Mouse (Mus musculus): ENCODE results near the gene Hras. TPM values are rescaled to one million over a fixed set of nuclear protein-coding genes. Genes with fewer than 3 reads are reported as not detected.

The Hras gene
- 95.1 and 103 TPM in 2 replicates for polyA plus RNA-seq (2016; fragmentation: Nextera tagmentation; extraction: Ambion mirVana)

DNA sequence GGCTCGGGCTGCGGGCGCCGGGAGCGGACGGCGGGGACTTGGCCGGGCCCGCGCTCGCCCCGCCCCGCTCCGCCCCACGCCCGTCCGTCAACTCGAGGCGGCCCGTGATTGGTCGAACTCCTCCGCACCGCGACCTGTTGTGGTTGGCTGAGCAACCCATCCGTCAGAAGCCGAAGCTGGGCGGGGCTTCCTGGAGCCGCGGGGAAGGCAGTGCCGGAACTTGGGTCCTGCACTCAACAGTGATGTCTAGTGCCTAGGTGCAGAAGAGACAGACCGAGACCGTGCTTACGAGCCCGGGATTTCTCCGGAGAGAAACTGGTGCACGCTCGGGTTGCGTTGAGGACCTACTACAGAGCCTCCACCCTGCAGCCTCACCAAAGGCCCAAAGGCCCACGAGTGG lies at the start of gene Hras, which contains the start of gene Lrrc56:
Hras (minus strand) TSS at position 58 of the 400 bp plus-strand sequence.
Lrrc56 (plus strand) TSS at position 210 of the 400 bp plus-strand sequence.
- 1% methylated on average over 34 of the region's 39 CpGs for WGBS
- ATAC-seq (ENCODE audit: low FRiP score) = peak; percentile 93

GRCm38 (mm10) chr7:141231551-141231950 lies 37.7 kb upstream of the Hras start:
- H3K4me2 ChIP-seq (replicated peaks) = no peak overlapping the region
- H3K9me3 ChIP-seq (replicated peaks) = no peaks in the 10 kb centered on the region
- H3K36me3 ChIP-seq = peaks cover 54% of the 10 kb centered on the region
- no peak overlapping the region for H3K9ac ChIP-seq
- WGBS = 93% methylated on average over 9 of the region's 10 CpGs
- H3K4me1 ChIP-seq = peaks cover 15% of the 10 kb centered on the region
- no peak for ATAC-seq (ENCODE audit: low FRiP score)
- H3K27me3 ChIP-seq = no peaks in the 10 kb centered on the region
- H3K27ac ChIP-seq = no peak overlapping the region
- no peak overlapping the region for H3K4me3 ChIP-seq

More for the DNA sequence above, at the start of gene Hras, which contains the start of gene Lrrc56:
- H3K4me1 ChIP-seq = peaks cover 27% of the 10 kb centered on the region
- H3K4me3 ChIP-seq = peak within 1 kb of the TSS; percentile 97
- H3K9ac ChIP-seq = peak within 1 kb of the TSS; percentile 93
- peak within 1 kb of the TSS; percentile 94 for H3K4me2 ChIP-seq (replicated peaks)
- no peaks in the 10 kb centered on the region for H3K9me3 ChIP-seq (replicated peaks)
- H3K27ac ChIP-seq = peak within 1 kb of the TSS; percentile 85
- no peaks in the 10 kb centered on the region for H3K27me3 ChIP-seq
- H3K36me3 ChIP-seq = peaks cover 34% of the 10 kb centered on the region

DNA sequence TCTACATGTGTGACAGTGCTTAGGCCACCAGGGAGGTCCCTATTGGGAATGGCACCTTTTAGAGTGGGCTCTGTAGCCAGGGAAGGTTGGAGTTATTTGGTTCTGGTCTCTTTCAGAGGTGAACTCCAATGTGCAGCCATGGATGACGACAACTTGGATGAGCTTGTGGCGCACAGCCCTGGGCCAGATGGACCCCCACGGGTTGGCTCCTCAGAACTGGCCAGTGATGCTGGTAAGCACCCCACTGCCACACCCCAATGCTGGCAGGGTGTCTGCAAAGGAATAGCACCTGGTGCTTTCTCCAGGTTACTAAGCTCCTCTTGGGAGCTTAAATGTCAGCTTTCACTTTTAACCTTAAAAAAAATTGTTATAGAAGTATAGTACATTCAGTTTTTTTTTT lies 37.3 kb upstream of the Hras start:
- no peak overlapping the region for H3K27ac ChIP-seq
- H3K4me2 ChIP-seq (replicated peaks) = no peak overlapping the region
- H3K4me3 ChIP-seq = no peak overlapping the region
- H3K4me1 ChIP-seq = peaks cover 15% of the 10 kb centered on the region
- no peaks in the 10 kb centered on the region for H3K27me3 ChIP-seq
- no peak overlapping the region for H3K9ac ChIP-seq
- H3K36me3 ChIP-seq = peaks cover 51% of the 10 kb centered on the region
- H3K9me3 ChIP-seq (replicated peaks) = no peaks in the 10 kb centered on the region
- WGBS = 95% methylated on average over 3 of the region's 3 CpGs
- no peak for ATAC-seq (ENCODE audit: low FRiP score)

DNA sequence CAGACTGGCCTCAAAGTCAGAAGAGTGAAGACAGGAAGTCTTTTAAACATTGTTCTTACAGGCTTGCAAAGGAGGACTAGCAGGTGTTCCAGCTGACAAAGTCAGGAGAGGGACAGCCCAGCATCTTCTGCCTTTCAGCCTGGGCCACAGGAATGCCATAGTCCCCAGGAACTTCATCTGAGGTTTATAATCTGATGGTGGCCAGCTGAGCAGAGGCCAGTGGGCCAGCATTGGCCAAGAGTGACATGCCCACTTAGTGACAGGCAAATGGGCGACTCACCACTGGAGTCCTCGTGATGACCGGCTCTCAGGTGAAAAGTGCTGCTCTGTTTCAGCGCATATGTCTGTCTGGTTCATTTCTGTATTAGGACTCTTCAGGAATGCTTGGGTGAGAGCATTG lies 36.8 kb upstream of the Hras start:
- Histone ChIP-seq H3K9ac (no peak overlapping the region), H3K27me3 (no peaks in the 10 kb centered on the region), H3K4me1 (peaks cover 15% of the 10 kb centered on the region), H3K27ac (no peak overlapping the region), H3K4me3 (no peak overlapping the region), H3K4me2 (replicated peaks) (peak overlapping the region; percentile 96), H3K9me3 (replicated peaks) (no peaks in the 10 kb centered on the region), H3K36me3 (peaks cover 48% of the 10 kb centered on the region)
- WGBS = 97% methylated on average over 4 of the region's 4 CpGs
- no peak for ATAC-seq (ENCODE audit: low FRiP score)

DNA sequence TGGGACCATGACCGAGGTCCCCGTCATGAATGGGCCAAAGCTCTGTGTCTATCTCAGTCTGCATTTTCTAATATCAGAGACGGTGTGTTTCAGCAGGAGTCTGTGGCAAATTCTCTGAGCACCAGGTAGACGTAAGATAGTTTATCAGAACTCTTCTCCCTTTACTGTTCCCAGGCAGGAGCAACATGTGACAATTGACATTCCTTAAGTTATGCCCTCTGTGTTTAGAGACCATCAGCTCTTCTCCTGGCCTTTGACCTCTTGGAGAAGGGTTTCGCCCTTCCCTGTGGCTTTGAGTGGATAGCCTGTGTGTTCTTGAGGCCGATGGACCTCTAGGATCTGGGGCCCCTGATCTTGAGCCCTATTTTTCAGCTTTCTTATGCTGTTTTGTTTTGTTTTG lies 35.9 kb upstream of the Hras start:
- Histone ChIP-seq H3K4me1 (peaks cover 15% of the 10 kb centered on the region), H3K27me3 (no peaks in the 10 kb centered on the region), H3K4me2 (replicated peaks) (peak overlapping the region; percentile 96), H3K9me3 (replicated peaks) (no peaks in the 10 kb centered on the region), H3K9ac (peak overlapping the region; percentile 97), H3K36me3 (peaks cover 39% of the 10 kb centered on the region), H3K27ac (no peak overlapping the region), H3K4me3 (peak overlapping the region; percentile 85)
- ATAC-seq (ENCODE audit: low FRiP score) = no peak
- WGBS = 57% methylated on average over 6 of the region's 6 CpGs

- WGBS = under 1% methylated on average over 68 of the region's 76 CpGs
- H3K27me3 ChIP-seq = no peaks in the 10 kb centered on the region
These were observed 34.7 kb upstream of the Hras start, which contains the start of gene Phrf1 for GRCm38 (mm10) chr7:141228279-141229067. TSS of gene Phrf1 (plus strand) at chr7:141228784.

DNA sequence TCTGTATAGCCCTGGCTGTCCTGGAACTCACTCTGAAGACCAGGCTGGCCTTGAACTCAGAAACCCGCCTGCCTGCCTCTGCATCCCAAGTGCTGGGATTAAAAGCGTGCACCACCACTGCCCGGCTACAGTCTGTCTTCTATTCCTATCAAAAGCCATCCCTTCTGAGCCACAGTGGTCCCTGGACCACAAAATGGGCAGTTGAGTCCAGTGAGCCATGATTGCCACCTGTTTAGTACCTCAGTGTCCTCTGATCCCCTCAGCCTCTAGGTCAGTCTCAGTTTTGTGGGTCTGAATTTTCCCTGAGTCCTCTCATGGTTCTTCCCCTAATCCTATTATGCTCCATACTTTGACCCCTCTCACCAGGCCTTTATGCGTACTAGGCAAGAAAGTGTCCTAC lies 34.0 kb upstream of the Hras start:
- peak overlapping the region; percentile 85; the same call in 1 of the 2 replicates for H3K4me3 ChIP-seq
- H3K4me2 ChIP-seq (replicated peaks) = peak overlapping the region; percentile 96
- H3K36me3 ChIP-seq = peaks cover 21% of the 10 kb centered on the region
- H3K27ac ChIP-seq = no peak overlapping the region
- H3K27me3 ChIP-seq = no peaks in the 10 kb centered on the region
- H3K4me1 ChIP-seq = peaks cover 16% of the 10 kb centered on the region
- H3K9me3 ChIP-seq (replicated peaks) = no peaks in the 10 kb centered on the region
- 80% methylated on average over 4 of the region's 4 CpGs for WGBS
- no peak overlapping the region for H3K9ac ChIP-seq
- no peak; the same call in 1 of the 2 replicates for ATAC-seq (ENCODE audit: low FRiP score)

More at GRCm38 (mm10) chr7:141228279-141229067, 34.7 kb upstream of the Hras start, which contains the start of gene Phrf1:
- peaks cover 15% of the 10 kb centered on the region for H3K4me1 ChIP-seq
- H3K4me2 ChIP-seq (replicated peaks) = peak within 1 kb of the TSS; percentile 96
- peaks cover 27% of the 10 kb centered on the region for H3K36me3 ChIP-seq
- H3K9ac ChIP-seq = peak within 1 kb of the TSS; percentile 97
- no peaks in the 10 kb centered on the region for H3K9me3 ChIP-seq (replicated peaks)
- H3K4me3 ChIP-seq = peak within 1 kb of the TSS; percentile 85
- peak; percentile 91 for ATAC-seq (ENCODE audit: low FRiP score)
- peak within 1 kb of the TSS; percentile 94 for H3K27ac ChIP-seq

GRCm38 (mm10) chr7:141226535-141226934 lies 32.7 kb upstream of the Hras start:
- no peak overlapping the region for H3K27ac ChIP-seq
- H3K9ac ChIP-seq = no peak overlapping the region
- H3K4me1 ChIP-seq = peaks cover 25% of the 10 kb centered on the region
- no peak overlapping the region for H3K4me2 ChIP-seq (replicated peaks)
- 88% methylated on average over 6 of the region's 6 CpGs for WGBS
- no peak overlapping the region for H3K4me3 ChIP-seq
- no peaks in the 10 kb centered on the region for H3K27me3 ChIP-seq
- H3K9me3 ChIP-seq (replicated peaks) = no peaks in the 10 kb centered on the region
- H3K36me3 ChIP-seq = peaks cover 8% of the 10 kb centered on the region
- no peak for ATAC-seq (ENCODE audit: low FRiP score)

DNA sequence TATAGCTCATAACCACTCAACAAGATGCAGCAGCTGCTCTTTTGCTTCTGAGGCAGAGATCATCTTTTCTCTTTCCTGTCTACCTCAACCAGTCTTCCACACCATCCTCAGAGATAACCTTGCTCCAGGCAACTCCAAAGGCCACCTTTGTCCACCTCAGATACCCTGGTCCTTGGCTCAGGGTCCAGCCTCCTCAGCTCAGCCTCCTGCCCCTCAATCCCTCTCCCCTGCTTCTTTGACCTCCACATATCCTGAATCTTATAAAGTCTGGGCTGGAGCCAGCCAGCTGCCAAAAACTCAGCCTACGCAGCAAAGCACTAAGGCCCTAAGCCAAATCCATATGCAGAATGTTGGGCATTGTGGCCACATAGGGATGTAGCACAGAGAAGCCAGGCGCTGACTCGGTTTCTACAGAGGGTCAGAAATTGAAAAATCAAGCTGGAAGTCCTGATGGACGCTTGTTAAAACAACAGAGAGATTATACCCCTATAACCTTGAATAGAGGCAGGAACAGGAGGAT lies 29.0 kb upstream of the Hras start:
- H3K4me1 ChIP-seq = peaks cover 17% of the 10 kb centered on the region
- H3K36me3 ChIP-seq = peaks cover 16% of the 10 kb centered on the region
- peak overlapping the region; percentile 85 for H3K27ac ChIP-seq
- H3K4me3 ChIP-seq = no peak overlapping the region
- no peaks in the 10 kb centered on the region for H3K9me3 ChIP-seq (replicated peaks)
- no peaks in the 10 kb centered on the region for H3K27me3 ChIP-seq
- H3K9ac ChIP-seq = no peak overlapping the region
- ATAC-seq (ENCODE audit: low FRiP score) = no peak
- WGBS = 90% methylated on average over 4 of the region's 4 CpGs
- H3K4me2 ChIP-seq (replicated peaks) = peak overlapping the region; percentile 84; the same call in 1 of the 2 replicates

DNA sequence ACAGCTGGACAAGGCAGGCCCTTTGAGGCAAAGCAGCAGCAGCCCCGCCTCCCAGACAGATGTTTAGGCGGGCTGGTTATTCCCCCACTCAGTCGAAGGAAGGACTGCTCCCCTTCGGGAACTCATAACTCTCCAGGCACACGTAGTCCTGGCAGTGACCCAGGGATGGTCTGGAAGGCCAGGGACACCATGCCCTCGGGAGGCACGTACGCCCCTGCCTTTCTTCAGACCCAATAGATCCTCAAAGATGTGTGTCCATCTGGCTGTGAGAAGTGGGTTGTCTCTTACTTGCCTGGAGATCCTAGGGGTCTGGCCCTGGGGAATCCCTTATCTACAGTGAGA lies 28.3 kb upstream of the Hras start:
- ATAC-seq (ENCODE audit: low FRiP score) = no peak
- peak overlapping the region; percentile 51 for H3K9ac ChIP-seq
- H3K4me2 ChIP-seq (replicated peaks) = peak overlapping the region; percentile 84
- peak overlapping the region; percentile 44 for H3K4me3 ChIP-seq
- H3K27ac ChIP-seq = peak overlapping the region; percentile 85
- H3K36me3 ChIP-seq = peaks cover 21% of the 10 kb centered on the region
- WGBS = 14% methylated on average over 8 of the region's 8 CpGs
- H3K4me1 ChIP-seq = peaks cover 21% of the 10 kb centered on the region
- H3K27me3 ChIP-seq = no peaks in the 10 kb centered on the region
- H3K9me3 ChIP-seq (replicated peaks) = no peaks in the 10 kb centered on the region

GRCm38 (mm10) chr7:141221249-141222125 lies 27.7 kb upstream of the Hras start:
- 3% methylated on average over 41 of the region's 44 CpGs for WGBS
- peak overlapping the region; percentile 84 for H3K4me2 ChIP-seq (replicated peaks)
- H3K9me3 ChIP-seq (replicated peaks) = no peaks in the 10 kb centered on the region
- peak overlapping the region; percentile 85 for H3K27ac ChIP-seq
- peaks cover 27% of the 10 kb centered on the region for H3K4me1 ChIP-seq
- no peaks in the 10 kb centered on the region for H3K27me3 ChIP-seq
- peak overlapping the region; percentile 73 for H3K9ac ChIP-seq
- peak; percentile 97 for ATAC-seq (ENCODE audit: low FRiP score)
- peaks cover 21% of the 10 kb centered on the region for H3K36me3 ChIP-seq
- H3K4me3 ChIP-seq = peak overlapping the region; percentile 44

DNA sequence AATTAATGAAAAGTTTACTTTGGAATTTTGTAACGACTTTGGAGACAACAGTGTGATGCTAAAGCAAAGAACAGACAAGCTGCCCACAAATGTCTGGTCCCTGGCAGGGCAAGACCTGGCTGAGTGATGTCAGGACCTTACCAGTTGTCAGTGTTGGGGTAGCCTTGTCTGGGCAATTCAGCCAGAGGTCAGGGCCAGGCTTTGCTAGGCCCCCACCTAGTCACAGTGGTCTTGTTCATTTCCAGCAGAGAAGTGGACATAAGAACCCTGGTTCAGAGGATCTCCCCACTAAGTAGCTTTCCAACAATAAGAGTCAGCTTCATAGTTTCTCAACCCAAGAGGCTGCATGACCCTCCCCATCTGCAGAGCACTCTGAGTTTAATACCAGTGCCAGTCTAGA lies 26.6 kb upstream of the Hras start:
- Histone ChIP-seq H3K4me3 (peak overlapping the region; percentile 44; the same call in 1 of the 2 replicates), H3K4me1 (peaks cover 33% of the 10 kb centered on the region), H3K27me3 (no peaks in the 10 kb centered on the region), H3K27ac (no peak overlapping the region), H3K9me3 (replicated peaks) (no peaks in the 10 kb centered on the region), H3K9ac (no peak overlapping the region), H3K36me3 (peaks cover 21% of the 10 kb centered on the region), H3K4me2 (replicated peaks) (no peak overlapping the region)
- no peak for ATAC-seq (ENCODE audit: low FRiP score)
- 91% methylated on average over 1 of the region's 1 CpGs for WGBS

Measured in hindbrain, embryonic 12.5 days (tissue).